Mouse (Mus musculus): ENCODE measurements at regions not wholly inside any gene's neighbourhood (a gene's known extent, or its start where the extent isn't known, plus 50 kb on each side); places are given as distances from the start of the nearest gene placed in this dataset.

DNA sequence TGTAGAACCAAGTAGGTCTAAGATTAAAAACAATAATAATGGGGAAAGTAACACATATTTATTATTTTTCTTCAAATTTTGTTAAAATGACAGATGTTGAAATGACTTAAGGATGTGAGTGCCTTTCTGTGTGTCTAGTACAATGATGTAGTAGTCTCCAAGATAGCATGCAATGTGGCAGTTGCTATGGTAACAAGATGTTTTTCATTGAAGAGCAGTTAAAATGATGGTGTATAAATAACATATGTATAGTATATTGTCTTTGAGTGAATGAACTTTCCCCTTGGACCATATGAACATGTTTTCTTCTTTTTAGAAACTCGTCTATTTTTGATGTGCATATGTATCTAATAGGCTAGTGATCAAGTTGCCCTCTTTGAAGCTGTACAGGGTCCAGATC, 1044.6 kb downstream of the Ttll7 start:
- ATAC-seq (replicated peaks; ENCODE audit: poor library complexity, severe bottlenecking), result no peak

DNA sequence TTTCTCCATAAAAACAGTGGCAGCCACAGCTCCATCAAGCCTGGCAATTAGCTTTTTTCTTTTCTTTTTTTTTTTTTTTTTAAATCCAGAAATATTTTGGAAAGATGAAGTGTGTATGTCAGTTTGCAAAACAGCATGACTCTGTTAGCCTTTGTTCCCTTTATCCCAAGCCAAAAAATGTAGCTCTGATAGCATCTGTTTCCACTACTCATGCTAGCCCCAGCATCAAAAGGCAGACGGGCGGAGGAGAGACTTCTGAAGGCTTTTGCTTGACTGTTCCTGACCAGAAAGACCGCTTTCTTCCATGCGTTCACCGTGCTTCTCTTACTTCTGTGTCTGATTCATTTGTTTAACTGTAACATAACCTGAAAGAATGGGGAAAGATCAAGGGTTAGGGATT, 1039.5 kb downstream of the Ttll7 start:
- no peak for ATAC-seq (replicated peaks; ENCODE audit: poor library complexity, severe bottlenecking)

DNA sequence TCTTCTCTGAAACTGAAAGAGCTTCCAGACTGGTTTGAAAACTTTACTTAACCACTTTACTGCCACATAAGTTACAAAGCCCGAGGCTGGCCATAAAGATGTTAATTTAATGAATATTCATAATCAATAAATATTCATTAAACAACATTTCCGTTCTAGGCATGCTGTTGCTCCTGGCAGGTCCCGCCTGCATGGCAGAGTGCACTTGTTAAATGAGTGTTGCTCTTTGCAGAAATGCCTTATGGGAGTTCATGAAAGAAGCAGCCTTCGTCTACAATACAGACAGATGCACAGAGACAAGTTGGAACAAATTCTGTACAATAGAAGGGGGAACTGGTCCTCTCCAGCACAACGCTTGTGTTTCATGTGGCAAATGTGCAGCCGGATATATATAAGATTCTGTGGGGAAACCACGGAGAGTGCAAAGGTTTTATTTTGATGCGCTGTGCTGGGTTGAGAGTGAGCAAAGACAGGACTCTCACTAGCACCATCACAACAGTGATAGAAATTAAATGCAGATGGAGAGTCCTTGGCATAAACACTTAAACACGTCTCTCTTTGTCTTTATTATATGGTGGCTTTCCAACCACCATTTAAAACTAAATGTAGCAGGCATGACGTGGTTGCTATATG, 1034.2 kb downstream of the Ttll7 start:
- no peak for ATAC-seq (replicated peaks; ENCODE audit: poor library complexity, severe bottlenecking)

DNA sequence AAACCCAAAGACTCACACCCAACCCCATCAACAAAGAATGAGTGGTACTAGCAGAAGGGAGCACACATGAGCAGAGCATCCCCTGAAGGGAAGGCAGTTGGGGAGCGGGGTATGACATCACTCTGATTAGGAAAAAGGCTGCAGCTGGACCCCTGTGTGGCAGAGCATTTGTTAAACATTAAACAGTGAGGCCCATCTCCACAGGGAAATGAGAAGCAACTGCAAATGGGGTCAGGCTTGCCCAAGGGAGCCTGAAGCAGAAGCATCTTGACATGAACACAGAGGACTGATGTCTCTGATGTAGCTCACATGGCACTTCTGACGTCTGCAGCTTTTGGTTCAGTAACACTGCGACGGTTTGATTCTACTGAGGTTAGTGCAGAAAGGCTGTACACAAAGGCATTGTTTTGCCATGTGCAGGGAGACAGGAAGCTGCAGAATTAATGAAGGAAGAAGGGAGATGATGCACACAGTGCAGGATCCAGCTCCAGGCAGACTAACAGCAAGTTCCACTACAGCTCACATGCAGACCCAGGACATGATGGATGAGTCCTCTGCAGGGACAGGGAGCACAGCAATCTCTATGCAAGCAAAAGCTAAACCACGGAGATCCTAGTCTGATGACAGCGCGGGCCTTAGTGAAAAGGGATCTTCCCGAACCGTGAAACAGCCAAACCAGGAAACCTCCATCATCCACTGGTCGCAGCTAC, 1030.9 kb downstream of the Ttll7 start:
- no peak for ATAC-seq (replicated peaks; ENCODE audit: poor library complexity, severe bottlenecking)

- no peak for ATAC-seq (replicated peaks; ENCODE audit: poor library complexity, severe bottlenecking)
These were observed 1026.5 kb downstream of the Ttll7 start for GRCm38 (mm10) chr3:147878690-147879089.

DNA sequence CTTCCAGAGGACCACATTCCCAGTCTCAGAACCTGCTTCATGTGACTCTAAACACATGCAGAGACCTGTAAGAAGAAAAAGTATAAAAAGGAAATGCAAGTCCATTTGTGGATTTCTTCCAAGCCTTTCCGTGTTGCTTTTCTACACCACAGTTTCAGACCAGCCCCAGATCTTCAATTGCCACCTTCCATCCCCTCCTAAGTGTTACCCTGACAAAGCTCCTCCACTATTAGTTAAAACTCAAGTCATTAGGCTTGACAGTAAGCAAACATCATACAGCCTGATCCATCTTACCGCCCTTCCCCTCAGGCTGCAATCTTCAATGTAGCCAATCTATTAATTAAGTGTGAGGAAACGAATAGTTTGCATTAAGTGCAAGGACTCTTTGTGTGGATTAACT, 1016.1 kb downstream of the Ttll7 start:
- no peak for ATAC-seq (replicated peaks; ENCODE audit: poor library complexity, severe bottlenecking)

- no peak for ATAC-seq (replicated peaks; ENCODE audit: poor library complexity, severe bottlenecking)
These were observed 1001.2 kb downstream of the Ttll7 start for GRCm38 (mm10) chr3:147853346-147853745.

DNA sequence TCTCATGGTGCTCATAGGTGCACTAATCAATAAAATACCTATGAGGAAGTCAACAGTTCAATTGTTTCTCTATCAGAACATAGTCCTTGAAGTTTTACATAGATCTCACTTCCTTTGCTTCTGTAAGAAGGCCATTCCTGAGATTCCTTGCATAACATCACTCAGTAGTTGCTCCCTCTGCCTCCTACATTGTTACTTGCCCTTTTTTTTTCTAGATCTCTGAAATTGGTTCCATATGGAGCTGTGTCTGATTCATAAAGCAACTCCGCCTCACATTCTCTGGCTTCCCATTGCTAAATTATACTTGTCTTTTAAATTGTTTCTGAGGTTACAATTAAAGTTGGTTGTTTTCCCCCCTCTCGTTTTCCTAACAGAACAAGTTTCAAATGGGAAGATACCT, 1000.7 kb downstream of the Ttll7 start:
- no peak for ATAC-seq (replicated peaks; ENCODE audit: poor library complexity, severe bottlenecking)

DNA sequence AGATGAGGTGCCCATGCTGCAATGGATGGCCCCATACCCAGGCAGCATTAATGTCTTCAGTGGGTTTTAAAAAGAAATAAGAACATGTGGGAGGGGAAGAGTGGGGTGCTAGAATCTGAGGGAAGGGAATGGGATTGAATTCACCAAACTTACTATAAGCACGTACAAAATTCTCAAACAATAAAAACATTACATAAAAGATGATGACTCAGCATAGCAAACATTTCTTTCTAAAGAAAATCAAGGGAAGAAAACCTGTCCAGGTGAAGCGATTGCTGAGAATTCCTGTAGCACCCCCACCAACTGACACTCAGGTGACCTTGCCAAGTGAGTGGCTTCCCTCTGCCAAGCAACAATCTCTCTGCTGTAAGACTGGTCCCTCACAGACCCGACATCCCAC, 989.2 kb downstream of the Ttll7 start:
- ATAC-seq (replicated peaks; ENCODE audit: poor library complexity, severe bottlenecking), result no peak

DNA sequence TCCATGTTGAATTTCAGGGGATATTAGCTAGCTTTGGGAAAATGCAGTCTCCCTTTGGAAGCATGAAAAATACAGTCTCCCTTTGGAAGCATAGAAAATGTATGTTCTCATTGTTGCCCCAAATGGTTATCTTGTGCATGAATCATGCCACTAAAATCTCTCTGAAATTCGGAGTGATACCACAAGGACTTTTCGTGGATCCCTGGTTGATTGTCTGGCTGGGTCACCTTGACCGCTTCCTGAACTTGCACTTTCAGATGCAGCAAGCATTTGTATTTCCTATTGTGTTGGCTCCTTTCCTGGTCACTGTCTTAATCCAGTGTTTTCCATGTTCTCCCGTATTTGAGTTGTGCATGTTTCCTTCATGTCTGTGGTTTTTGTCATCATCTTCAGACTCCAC, 986.6 kb downstream of the Ttll7 start:
- no peak for ATAC-seq (replicated peaks; ENCODE audit: poor library complexity, severe bottlenecking)

GRCm38 (mm10) chr3:147835716-147836115, 983.5 kb downstream of the Ttll7 start:
- ATAC-seq (replicated peaks; ENCODE audit: poor library complexity, severe bottlenecking), result no peak

- no peak for ATAC-seq (replicated peaks; ENCODE audit: poor library complexity, severe bottlenecking)
These were observed 973.2 kb downstream of the Ttll7 start for GRCm38 (mm10) chr3:147825337-147825736.

GRCm38 (mm10) chr3:147824451-147824850, 972.3 kb downstream of the Ttll7 start:
- ATAC-seq (replicated peaks; ENCODE audit: poor library complexity, severe bottlenecking), result no peak

GRCm38 (mm10) chr3:147814080-147814650, 962.0 kb downstream of the Ttll7 start:
- ATAC-seq (replicated peaks; ENCODE audit: poor library complexity, severe bottlenecking), result peak; percentile 33

GRCm38 (mm10) chr3:147802546-147802945, 950.4 kb downstream of the Ttll7 start:
- no peak for ATAC-seq (replicated peaks; ENCODE audit: poor library complexity, severe bottlenecking)

DNA sequence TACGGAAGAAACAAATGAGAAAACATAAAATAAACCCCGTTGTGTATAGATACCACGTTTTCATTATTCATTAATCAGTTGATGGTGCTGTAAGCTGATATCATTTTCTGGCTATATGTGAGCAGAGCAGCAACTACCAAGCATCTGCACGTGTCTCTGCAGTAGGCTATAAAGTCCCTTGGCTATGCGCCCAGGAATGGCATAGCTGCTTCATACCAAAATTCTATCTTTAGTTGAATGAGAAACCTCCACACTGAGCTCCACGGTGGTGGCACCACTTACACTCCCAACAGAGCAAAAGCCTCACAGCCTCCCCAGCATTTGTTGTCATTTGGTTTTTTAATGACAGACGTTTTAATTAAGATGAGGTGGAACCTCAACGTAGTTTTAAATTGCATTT, 944.4 kb downstream of the Ttll7 start:
- ATAC-seq (replicated peaks; ENCODE audit: poor library complexity, severe bottlenecking), result no peak

GRCm38 (mm10) chr3:147795116-147795515, 942.9 kb downstream of the Ttll7 start:
- ATAC-seq (replicated peaks; ENCODE audit: poor library complexity, severe bottlenecking), result no peak

GRCm38 (mm10) chr3:147786555-147786954, 934.4 kb downstream of the Ttll7 start:
- no peak for ATAC-seq (replicated peaks; ENCODE audit: poor library complexity, severe bottlenecking)

DNA sequence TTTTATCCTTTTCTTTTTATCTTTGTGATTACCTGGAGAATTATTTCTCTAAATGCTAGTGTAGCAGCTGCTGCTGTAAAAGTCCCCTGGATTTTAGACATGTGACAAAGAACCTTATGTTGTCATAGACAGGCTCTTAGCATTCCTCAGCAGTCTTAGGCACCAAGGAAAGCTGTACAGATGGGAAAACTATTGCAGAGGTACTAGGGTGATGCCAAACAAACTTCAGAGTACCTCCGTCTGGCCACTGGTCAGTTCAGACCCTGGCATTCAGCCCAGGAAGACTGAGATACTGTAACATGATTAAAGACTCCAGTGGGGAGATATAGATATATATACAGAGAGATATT, 898.6 kb downstream of the Ttll7 start:
- no peak for ATAC-seq (replicated peaks; ENCODE audit: poor library complexity, severe bottlenecking)

DNA sequence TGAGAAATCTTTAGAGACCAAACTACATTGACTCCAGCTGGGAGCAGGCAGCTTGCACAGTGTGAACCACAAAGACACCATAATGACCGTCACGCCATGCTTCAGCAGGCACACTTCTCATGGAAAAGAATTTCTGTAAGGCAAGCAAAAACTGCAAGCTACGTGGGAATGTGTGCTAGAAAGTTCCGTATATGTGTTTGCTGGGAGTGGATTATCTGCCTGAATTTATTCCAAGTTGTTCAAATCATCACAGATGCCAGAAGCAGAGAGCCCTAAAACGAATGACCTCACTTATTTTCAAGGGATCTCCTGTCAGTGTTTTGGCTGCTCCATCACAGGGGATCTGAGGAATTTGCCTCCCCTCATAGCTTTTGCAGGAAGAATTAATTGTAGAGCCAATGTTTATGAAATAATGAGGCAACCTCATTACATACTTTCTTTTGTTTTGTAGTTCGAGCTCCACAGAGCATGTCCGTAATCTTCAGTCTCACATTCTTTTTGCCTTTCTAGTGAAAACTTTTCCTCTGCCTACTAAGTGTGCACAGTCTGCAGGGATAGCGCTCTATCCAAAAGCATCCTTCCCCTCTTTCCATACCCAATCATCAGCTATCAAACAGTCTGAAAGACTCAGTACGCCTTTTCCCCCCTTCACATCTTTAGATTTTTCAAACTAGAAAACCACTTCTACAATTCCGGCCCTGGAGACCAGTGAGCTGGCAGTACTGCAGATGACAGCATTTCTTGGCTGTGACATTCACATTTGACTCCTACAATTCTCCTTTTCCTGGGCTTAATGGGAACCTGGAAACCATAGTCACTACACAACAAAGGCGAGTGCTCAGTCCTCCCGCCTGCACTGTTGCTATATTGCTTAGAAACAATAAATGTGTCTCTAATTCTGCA, 898.0 kb downstream of the Ttll7 start:
- ATAC-seq (replicated peaks; ENCODE audit: poor library complexity, severe bottlenecking), result no peak

DNA sequence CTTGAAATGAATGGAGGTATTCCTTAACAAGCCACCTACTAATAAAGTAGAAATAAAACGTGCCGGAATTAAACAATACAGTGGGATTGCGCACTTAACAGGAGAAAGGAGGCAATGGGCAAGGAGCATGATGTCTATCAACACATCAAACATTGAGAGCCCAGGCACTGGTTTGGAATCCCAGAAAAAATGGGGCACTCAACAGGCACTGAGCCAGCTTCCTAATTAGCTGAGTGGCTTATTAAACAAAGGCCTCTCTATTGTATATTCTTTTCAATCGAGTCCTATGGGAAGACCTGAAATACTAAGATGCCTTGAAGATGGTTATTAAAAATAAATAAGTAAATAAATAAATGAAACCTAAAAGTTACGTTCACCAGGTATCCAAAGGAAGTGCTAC, 897.3 kb downstream of the Ttll7 start:
- no peak for ATAC-seq (replicated peaks; ENCODE audit: poor library complexity, severe bottlenecking)
